Mouse (Mus musculus): ENCODE measurements around the gene Hoxd4.

Gene Hoxd4

GRCm38 (mm10) chr2:74675666-74676282, 36.0 kb upstream of the Hoxd4 start:
- POLR2A ChIA-PET: interaction anchor here in 2 of 4 experiments (0.5 to 0.7 kb wide), 4 partner anchors 15 to 344 kb away, joined by 3 to 4 read pairs (median 3); no protein-coding TSS in a partner anchor
- CTCF ChIA-PET: interaction anchor here in 2 of 4 experiments (1.0 to 1.2 kb wide), 2 partner anchors 13 to 14 kb away, joined by 3 read pairs; no protein-coding TSS in a partner anchor

DNA sequence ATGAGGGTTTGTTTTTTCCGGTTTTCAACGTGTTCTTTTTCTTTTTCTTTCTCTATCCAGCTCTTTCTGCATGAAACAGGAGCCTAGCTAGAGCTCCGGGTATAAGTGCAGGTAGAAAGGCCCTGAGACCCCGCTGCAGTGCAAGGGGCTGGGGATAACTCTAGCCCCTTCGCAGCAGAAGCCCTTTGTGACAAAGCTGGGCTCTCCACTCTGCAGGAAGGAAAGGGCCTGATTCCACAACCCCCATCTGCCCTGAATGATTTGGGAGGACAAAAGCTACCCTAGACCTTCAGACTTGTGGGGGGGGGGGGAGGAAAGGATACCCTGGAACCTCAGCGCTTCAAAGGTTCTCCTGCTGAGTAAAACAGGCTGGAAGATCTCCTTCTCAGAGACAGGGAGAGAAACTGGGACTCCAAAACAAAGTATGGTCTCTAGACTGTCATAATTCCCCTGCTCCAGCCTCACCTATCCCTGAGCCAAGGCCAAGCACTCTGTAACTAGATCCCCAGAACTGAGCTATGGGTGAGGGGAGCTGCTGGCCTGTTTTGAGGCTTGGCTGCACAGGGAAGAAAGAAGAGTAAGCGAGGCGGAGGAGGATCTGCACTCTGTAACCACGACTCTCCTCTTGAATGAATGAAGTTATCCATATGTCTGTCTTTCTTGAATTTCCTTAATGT, 35.2 kb upstream of the Hoxd4 start:
- ChIA-PET CTCF (interaction anchor here in 2 of 4 experiments (0.6 to 1.0 kb wide), 3 partner anchors 13 to 54 kb away, joined by 3 to 21 read pairs (median 5); no protein-coding TSS in a partner anchor), POLR2A (interaction anchor here in 2 of 4 experiments (0.6 to 1.4 kb wide), 5 partner anchors 10 to 343 kb away, joined by 3 to 4 read pairs (median 3); no protein-coding TSS in a partner anchor)

DNA sequence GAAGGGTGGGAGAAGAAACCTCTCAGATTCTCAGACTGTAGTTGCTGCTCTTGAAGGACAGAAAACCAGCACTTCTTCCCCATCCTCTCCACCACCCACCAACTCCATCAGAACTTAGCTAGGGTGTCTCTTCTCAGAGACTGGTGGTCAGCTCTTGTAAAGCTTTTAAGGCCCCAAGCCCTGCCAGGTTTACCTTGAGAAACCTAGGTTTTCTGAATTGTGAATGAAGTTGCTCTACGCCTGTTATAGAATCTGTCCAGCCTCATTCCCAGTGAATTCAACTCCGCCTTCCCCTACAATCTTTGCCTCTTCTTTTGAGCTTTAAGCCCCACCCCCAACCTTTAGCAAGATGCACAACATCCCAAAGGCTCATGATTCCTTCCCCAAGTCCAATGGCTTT, 34.6 kb upstream of the Hoxd4 start:
- ChIA-PET POLR2A (interaction anchor here in 2 of 4 experiments (0.9 to 1.4 kb wide), 4 partner anchors 10 to 19 kb away, joined by 3 to 5 read pairs (median 4); no protein-coding TSS in a partner anchor), CTCF (interaction anchor here in 1 of 4 experiments (0.6 to 0.7 kb wide), 2 partner anchors 16 to 54 kb away, joined by 5 to 21 read pairs; no protein-coding TSS in a partner anchor)

DNA sequence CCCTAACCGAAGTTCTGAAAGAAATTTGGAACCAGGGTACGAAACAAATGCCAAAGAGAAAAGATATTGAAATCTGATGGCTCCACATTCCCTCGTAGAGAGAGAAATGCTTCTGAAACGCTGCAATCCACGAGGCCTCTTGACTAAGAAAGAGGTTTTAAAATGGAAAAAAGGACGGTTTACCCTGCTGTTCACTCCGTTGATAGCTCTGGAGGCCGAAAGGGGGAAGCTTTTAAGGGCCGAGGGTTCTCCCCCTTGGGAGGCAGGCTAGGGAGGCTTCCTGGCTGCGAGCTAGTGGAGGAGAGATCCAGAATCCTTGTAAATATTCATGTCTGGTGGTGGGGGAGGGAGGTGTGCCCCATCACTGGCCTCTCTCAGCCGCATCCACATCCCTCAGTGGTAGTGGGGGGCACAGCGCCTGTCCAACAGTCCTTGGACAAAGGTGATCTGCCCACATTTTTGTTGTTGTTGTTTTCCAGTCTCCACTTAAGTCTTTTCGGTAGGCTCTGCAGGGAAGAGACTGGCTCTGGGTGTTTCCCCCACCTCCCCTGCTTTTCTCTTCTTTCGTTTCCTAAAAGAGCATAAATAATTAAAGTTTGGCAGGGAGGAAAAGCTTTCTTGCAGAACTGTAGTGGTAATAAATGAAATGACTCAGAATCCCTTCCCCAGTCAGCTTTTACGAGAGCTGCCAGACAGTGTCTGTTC, 32.7 kb upstream of the Hoxd4 start, which contains the start of gene Hoxd11:
Gene Hoxd11, plus strand, starts transcription at position 667 of the 705 bp plus-strand sequence.
- CTCF ChIA-PET: interaction anchor here in 2 of 4 experiments (0.9 to 1.4 kb wide), 3 partner anchors 10 to 23 kb away, joined by 3 to 6 read pairs (median 4); no protein-coding TSS in a partner anchor
- POLR2A ChIA-PET: interaction anchor here in 2 of 4 experiments (0.7 to 2.0 kb wide), 5 partner anchors 11 to 14 kb away, joined by 3 to 7 read pairs (median 3); partner anchors contain the start of genes Hoxd10 (in 1 of the 2) and Hoxd13 (in 1 of the 2)

- ChIA-PET POLR2A (interaction anchor here in 3 of 4 experiments (0.7 to 2.0 kb wide), 7 partner anchors 11 to 22 kb away, joined by 3 to 7 read pairs (median 3); partner anchors contain the start of genes Hoxd10 (in 1 of the 3) and Hoxd13 (in 1 of the 3)), CTCF (interaction anchor here in 3 of 4 experiments (0.8 to 1.4 kb wide), 5 partner anchors 10 to 24 kb away, joined by 3 to 6 read pairs (median 3); partner anchors contain the start of gene Hoxd10 (in 1 of the 3))
These were observed 32.1 kb upstream of the Hoxd4 start for GRCm38 (mm10) chr2:74679596-74679971.

DNA sequence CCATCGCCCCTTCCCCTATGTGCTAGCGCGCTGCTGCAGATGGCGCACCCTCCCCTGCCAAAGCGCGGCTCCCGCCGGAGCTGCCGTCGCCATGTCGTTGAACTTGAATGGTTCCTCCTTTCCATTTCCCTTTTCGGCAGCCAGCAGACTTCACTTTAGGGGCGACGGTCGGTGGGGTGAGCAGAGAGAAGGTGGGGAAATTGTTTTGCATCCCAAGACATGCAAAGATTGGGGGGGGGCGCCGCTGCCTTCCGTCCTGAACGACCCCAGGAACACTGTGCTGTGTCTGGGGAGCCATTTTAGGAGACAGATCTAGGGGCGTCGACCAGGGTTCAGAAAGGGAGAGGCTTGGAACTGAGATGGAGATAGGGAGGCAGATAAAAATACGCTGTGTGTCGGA, 31.7 kb upstream of the Hoxd4 start:
- ChIA-PET POLR2A (interaction anchor here in 3 of 4 experiments (0.6 to 2.0 kb wide), 8 partner anchors 10 to 1188 kb away, joined by 3 to 7 read pairs (median 4); partner anchors contain the start of genes Hoxd10 (in 1 of the 3) and Hoxd13 (in 1 of the 3)), CTCF (interaction anchor here (0.6 to 1.4 kb wide), 7 partner anchors 9 to 71 kb away, joined by 3 to 6 read pairs (median 4); partner anchors contain the start of gene Hoxd10 (in 1 of the 4))

DNA sequence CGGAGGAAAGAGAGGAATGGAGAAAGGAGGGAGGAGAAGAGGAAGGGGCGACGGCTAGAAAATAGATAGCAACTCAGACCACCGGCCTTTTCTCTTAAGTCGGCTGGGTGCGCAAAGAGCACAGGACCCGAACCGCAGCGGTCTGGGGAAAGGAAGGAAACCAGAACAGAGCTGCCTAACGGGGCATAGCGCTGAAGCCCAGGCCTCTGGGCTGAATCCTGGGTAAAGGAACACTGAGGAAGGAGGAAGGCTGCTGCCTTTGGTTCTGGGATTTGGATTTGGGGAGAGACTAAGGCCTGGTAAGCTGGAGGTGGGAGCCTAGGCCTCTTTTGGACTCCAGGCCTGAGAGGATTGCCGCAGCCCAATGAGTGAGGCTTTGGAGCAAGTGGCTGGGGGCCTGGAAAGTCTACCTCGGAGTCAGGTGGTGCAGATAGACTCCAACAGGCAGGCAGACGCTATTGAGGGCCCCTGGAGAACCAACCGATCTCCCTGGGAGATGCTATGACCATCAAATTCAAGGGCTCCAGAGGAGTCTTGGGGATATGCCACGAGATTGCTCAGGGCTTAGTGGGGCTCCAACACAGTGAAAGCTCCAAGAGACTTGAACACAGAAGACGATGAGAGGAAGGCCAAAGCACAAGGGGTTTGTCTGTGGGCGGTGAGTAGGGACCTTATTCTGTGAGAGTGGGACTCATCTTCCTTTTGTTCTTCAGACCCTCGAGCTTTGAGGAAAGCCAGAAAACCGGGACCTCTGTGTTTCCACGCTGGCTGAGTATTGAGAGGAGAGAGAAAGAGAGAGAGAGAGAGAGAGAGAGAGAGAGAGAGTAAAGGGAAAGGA, 30.9 kb upstream of the Hoxd4 start:
- ChIA-PET CTCF (interaction anchor here (0.6 to 1.4 kb wide), 7 partner anchors 10 to 70 kb away, joined by 3 to 7 read pairs (median 4); partner anchors contain the start of gene Hoxd10 (in 1 of the 4)), POLR2A (interaction anchor here in 3 of 4 experiments (0.6 to 2.0 kb wide), 13 partner anchors 9 to 636 kb away, joined by 3 to 7 read pairs (median 3); partner anchors contain the start of gene Hoxd13 (in 1 of the 3))

DNA sequence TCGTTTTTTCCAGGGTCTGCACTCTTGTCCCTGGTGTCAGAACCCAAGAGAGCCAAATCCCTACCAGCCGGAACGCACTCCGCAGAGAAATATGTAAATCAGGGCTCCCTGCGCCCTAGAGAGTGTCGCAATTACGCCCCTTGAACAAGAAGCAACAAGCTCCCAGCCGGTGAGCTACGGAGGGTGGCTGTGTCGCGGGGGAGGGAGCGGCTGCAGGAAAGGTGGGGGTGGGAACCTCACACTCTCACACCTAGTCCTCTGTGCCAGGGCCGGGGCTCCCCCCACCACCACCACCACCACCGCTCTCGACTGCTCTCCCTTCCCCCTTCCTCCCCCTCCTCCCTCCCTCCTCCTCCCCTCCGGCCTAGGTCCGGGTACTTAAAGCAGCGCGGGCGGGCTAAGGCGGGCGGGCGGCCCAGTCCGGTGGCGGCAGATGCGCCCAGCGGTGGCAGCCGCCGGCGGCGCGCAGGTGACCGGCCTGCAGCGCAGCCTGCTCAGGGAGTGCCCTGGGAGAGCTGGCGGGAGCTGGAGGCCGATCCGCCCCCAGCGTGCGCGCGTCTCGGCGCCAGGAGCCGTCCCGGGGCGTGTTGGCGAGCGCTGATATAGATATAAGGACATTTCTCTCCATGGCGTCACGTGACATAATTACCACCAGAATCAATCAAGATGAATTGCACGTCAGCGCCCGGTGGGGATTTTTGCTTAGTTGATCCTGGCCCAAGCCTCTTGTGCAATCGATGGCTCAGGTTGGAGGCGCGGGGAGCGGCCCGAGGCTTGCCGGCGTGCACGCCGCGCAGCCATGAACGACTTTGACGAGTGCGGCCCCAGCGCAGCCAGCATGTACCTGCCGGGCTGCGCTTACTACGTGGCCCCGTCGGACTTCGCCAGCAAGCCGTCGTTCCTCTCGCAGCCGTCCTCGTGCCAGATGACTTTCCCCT, 29.9 kb upstream of the Hoxd4 start:
- ChIA-PET CTCF (interaction anchor here (0.6 to 1.3 kb wide), 8 partner anchors 10 to 1121 kb away, joined by 3 to 7 read pairs (median 4); partner anchors contain the start of gene Hoxd10 (in 1 of the 4)), POLR2A (interaction anchor here in 3 of 4 experiments (0.5 to 1.3 kb wide), 11 partner anchors 9 to 635 kb away, joined by 3 to 7 read pairs (median 3); partner anchors contain the start of gene Hoxd13 (in 1 of the 3))

GRCm38 (mm10) chr2:74682796-74683195, 28.9 kb upstream of the Hoxd4 start:
- ChIA-PET POLR2A (interaction anchor here in 3 of 4 experiments (0.6 to 1.1 kb wide), 5 partner anchors 12 to 977 kb away, joined by 3 to 7 read pairs (median 3); partner anchors contain the start of genes Hoxd3 (in 1 of the 3) and Hoxd4 (in 1 of the 3)), CTCF (no interaction called here)

DNA sequence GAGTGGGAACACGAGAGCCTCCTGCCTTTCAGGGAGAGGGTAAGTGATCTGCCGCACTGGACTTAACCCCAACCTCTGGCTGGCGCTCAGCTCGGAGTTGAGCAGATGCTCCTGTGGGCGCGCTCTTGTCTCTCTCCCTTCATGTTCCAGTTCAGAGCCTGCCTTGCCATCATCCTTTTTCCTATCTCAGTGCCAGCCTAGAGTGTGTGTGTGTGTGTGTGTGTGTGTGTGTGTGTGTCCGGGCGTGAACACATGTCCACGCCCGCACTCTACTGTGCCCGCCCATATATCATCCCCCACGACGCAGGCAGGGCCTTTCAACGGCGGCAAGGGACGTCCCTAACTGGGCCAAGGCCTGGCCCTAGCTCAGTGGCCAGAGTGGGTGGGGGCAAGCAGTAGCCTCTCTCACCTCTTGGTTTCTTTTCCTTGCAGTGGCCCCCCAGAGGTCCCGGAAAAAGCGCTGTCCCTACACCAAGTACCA, 28.2 kb upstream of the Hoxd4 start:
- POLR2A ChIA-PET: interaction anchor here in 3 of 4 experiments (0.6 to 1.1 kb wide), 5 partner anchors 13 to 977 kb away, joined by 3 to 7 read pairs (median 3); partner anchors contain the start of genes Hoxd3 (in 1 of the 3) and Hoxd4 (in 1 of the 3)
- CTCF ChIA-PET: no interaction called here

- ChIA-PET POLR2A (interaction anchor here in 1 of 4 experiments (1.0 kb wide), 1 partner anchor 22 kb away, joined by 3 read pairs; no protein-coding TSS in a partner anchor), CTCF (no interaction called here)
These were observed 27.6 kb upstream of the Hoxd4 start for GRCm38 (mm10) chr2:74684106-74684505.

- ChIA-PET POLR2A (interaction anchor here in 3 of 4 experiments (0.6 to 1.4 kb wide), 6 partner anchors 21 to 1415 kb away, joined by 3 to 4 read pairs (median 3); no protein-coding TSS in a partner anchor), CTCF (interaction anchor here in 2 of 4 experiments (0.6 to 0.7 kb wide), 2 partner anchors 20 to 621 kb away, joined by 3 to 4 read pairs; no protein-coding TSS in a partner anchor)
These were observed 26.6 kb upstream of the Hoxd4 start for GRCm38 (mm10) chr2:74685059-74685603.

DNA sequence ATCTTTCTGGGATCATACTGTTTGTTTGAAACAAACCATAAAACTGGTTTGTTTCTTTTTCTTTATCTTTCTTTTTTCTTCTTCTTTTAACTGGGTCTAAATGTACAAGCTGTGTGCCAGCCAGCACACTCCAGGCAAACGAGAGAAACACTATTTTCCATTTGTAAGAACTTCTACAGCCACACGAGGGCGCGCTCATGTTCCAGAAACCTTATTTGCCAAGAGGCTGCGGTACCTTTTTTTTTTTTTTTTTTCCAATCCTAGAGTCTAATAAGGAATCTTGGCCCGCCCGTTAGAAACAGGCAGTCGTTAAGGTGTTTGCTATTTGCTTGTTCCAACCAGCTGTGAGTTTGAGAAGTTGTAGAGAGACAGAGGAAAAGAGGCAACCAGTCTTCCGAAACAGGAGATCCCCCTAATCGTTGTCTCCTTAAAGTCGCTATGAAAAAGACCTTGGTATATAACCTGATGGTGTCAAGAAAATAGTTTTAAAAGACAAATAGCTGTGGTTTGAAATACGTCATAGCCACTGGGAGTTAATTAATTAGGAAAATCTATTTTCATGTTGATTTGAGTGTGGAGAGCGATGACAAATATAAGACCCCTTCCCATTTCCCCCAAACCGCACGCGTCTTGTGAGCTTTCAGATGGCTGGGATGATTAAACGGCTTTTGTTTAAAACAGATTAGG, 25.3 kb upstream of the Hoxd4 start:
- ChIA-PET CTCF (interaction anchor here (0.6 to 1.2 kb wide), 17 partner anchors 8 to 1171 kb away, joined by 3 to 10 read pairs (median 4); partner anchors contain the start of gene Hoxd9 (in 1 of the 4)), POLR2A (interaction anchor here in 2 of 4 experiments (0.7 to 1.4 kb wide), 3 partner anchors 14 to 57 kb away, joined by 3 to 6 read pairs (median 3); no protein-coding TSS in a partner anchor)

DNA sequence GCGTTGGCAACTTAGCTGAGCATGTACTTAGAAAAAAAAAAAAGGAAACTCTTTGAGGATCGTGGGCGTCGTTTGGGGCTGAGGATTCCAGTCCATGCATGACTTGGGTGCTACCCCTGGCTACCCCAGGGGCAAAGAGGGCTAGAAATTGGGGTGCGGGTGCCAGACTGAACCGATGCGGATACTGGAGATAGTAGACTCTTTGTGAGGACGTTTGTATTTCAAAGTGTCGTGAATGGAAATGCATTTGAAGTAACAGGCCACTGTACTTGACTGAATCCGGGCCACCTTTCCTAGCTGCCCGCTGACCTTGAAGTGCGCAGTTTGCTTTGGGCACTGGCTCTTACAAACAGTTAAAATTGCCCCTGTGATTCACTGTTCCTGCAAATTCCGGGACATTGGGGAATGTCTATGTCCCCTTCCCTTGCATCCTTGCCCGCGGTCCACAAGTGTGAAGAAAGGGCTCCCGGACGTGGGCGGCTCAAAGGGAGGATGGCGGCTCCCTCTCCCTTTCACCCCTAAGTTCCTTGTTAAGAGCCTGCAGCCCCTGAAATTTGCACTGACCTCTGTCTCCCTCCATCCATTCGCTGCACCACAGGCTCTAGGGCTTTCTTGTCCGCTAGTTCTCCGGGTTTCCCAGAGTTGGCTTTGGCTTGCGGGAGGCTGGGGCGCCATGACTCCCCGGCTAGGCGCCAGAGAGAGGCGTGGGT, 24.6 kb upstream of the Hoxd4 start:
- ChIA-PET CTCF (interaction anchor here (0.6 to 1.2 kb wide), 8 partner anchors 9 to 879 kb away, joined by 3 to 10 read pairs (median 4); no protein-coding TSS in a partner anchor), POLR2A (interaction anchor here in 1 of 4 experiments (1.1 kb wide), 1 partner anchor 19 kb away, joined by 5 read pairs; no protein-coding TSS in a partner anchor)

All from embryonic stem cell, embryonic (primary cell).